Mouse (Mus musculus) hindbrain, embryonic 15.5 days (tissue): ENCODE data around the gene Lrg1. TPM values are rescaled to one million over a fixed set of nuclear protein-coding genes. Genes with fewer than 3 reads are reported as not detected.

Experiments used
- ATAC-seq: fragments of 200-750 bp; cut with Nextera tagmentation; 2 replicates; pipeline ENCODE4 v1.8.0; 2017; ENCODE audit warnings: low read depth, moderate number of reproducible peaks, moderate TSS enrichment; ENCODE audit not compliant: low FRiP score
- H3K27ac ChIP-seq: fragments of 300-500 bp; sonication (generic); replicated peaks from 2 replicates; pipeline ENCODE4 v1.5.1; 2015; ENCODE audit warnings: mild to moderate bottlenecking, inconsistent platforms
- H3K27me3 ChIP-seq: fragments of 300-500 bp; sonication (generic); 2 replicates; pipeline ENCODE4 v1.6.1; 2015; ENCODE audit warnings: control low read depth, inconsistent platforms
- H3K36me3 ChIP-seq: fragments of 300-500 bp; sonication (generic); 2 replicates; pipeline ENCODE4 v1.6.1; 2015; ENCODE audit warnings: control low read depth, inconsistent platforms
- H3K4me1 ChIP-seq: fragments of 300-500 bp; sonication (generic); replicated peaks from 2 replicates; pipeline ENCODE4 v1.6.1; 2015; ENCODE audit warnings: control low read depth, inconsistent platforms
- H3K4me2 ChIP-seq: fragments of 300-500 bp; sonication (generic); 2 replicates; pipeline ENCODE4 v1.6.1; 2015; ENCODE audit warnings: moderate library complexity, mild to moderate bottlenecking, inconsistent platforms
- H3K4me3 ChIP-seq: fragments of 300-500 bp; sonication (generic); 2 replicates; pipeline ENCODE4 v1.5.1; 2015; ENCODE audit warnings: mild to moderate bottlenecking, inconsistent platforms
- H3K9ac ChIP-seq: fragments of 300-500 bp; sonication (generic); 2 replicates; pipeline ENCODE4 v1.6.1; 2015; ENCODE audit warnings: inconsistent platforms
- H3K9me3 ChIP-seq: fragments of 300-500 bp; sonication (generic); 2 replicates; pipeline ENCODE4 v1.6.1; 2016; ENCODE audit warnings: control low read depth, inconsistent platforms
- WGBS: fragments of 180-500 bp; shearing (Covaris S2); methylation state at CpG from one replicate; pipeline ENCODE4 v1.1.7; 2015; 5-methylcytosine and 5-hydroxymethylcytosine counted together
- polyA plus RNA-seq: library from polyadenylated mRNA; unstranded; fragments of >200 nt; fragmentation: Nextera tagmentation; extraction: Ambion mirVana; gene quantifications from 2 replicates; pipeline ENCODE4 v1.2.1, GENCODE M21; 2015

The Lrg1 gene
- polyA plus RNA-seq, 1 experiment from 2014 or later = 0.62 TPM

- ATAC-seq = peak; percentile 28; the same call in 1 of the 2 replicates
- Histone ChIP-seq H3K4me2 (peak overlapping the region; percentile 44), H3K9ac (no peak overlapping the region), H3K9me3 (no peaks in the 10 kb centered on the region), H3K27ac (0 out of 2 replicates have a peak overlapping the region, but pooled peaks have one; percentile 18), H3K36me3 (peaks cover 24% of the 10 kb centered on the region), H3K4me1 (peaks cover 41% of the 10 kb centered on the region), H3K27me3 (no peaks in the 10 kb centered on the region), H3K4me3 (peak overlapping the region; percentile 15; the same call in 1 of the 2 replicates)
- WGBS = 22% methylated on average over 20 of the region's 21 CpGs
Observed at GRCm38 (mm10) chr17:56133457-56134363, 11.9 kb upstream of the Lrg1 start.

GRCm38 (mm10) chr17:56132661-56133060 lies 10.9 kb upstream of the Lrg1 start:
- no peak for ATAC-seq
- Histone ChIP-seq H3K9ac (no peak overlapping the region), H3K9me3 (no peaks in the 10 kb centered on the region), H3K4me1 (peaks cover 31% of the 10 kb centered on the region), H3K27ac (no peak overlapping the region), H3K4me3 (no peak overlapping the region), H3K27me3 (no peaks in the 10 kb centered on the region), H3K36me3 (peaks cover 32% of the 10 kb centered on the region), H3K4me2 (no peak overlapping the region)
- WGBS = 4% methylated on average over 14 of the region's 14 CpGs

- H3K4me3 ChIP-seq = no peak overlapping the region
- peaks cover 40% of the 10 kb centered on the region for H3K36me3 ChIP-seq
- H3K27me3 ChIP-seq = no peaks in the 10 kb centered on the region
- no peak overlapping the region for H3K27ac ChIP-seq
- no peak overlapping the region for H3K4me2 ChIP-seq
- H3K4me1 ChIP-seq = peaks cover 22% of the 10 kb centered on the region
- 36% methylated on average over 7 of the region's 7 CpGs for WGBS
- H3K9ac ChIP-seq = no peak overlapping the region
- no peak for ATAC-seq
- H3K9me3 ChIP-seq = no peaks in the 10 kb centered on the region
Observed at GRCm38 (mm10) chr17:56131814-56132213, 10.0 kb upstream of the Lrg1 start.

- peaks cover 47% of the 10 kb centered on the region for H3K36me3 ChIP-seq
Observed at GRCm38 (mm10) chr17:56131136-56131535, 9.3 kb upstream of the Lrg1 start.

GRCm38 (mm10) chr17:56128246-56128645 lies 6.4 kb upstream of the Lrg1 start:
- Histone ChIP-seq H3K4me3 (no peak overlapping the region), H3K4me2 (no peak overlapping the region), H3K9ac (no peak overlapping the region), H3K4me1 (0 out of 2 replicates have a peak, but pooled peaks cover 3% of the 10 kb centered on the region), H3K27ac (no peak overlapping the region), H3K27me3 (peaks cover 16% of the 10 kb centered on the region), H3K9me3 (no peaks in the 10 kb centered on the region), H3K36me3 (peaks cover 65% of the 10 kb centered on the region)
- no peak for ATAC-seq
- WGBS = 84% methylated on average over 15 of the region's 15 CpGs

More at GRCm38 (mm10) chr17:56131136-56131535, 9.3 kb upstream of the Lrg1 start:
- 92% methylated on average over 10 of the region's 10 CpGs for WGBS
- no peak overlapping the region for H3K9ac ChIP-seq
- ATAC-seq = no peak
- H3K4me3 ChIP-seq = no peak overlapping the region
- H3K4me1 ChIP-seq = peaks cover 22% of the 10 kb centered on the region
- H3K9me3 ChIP-seq = no peaks in the 10 kb centered on the region
- no peak overlapping the region for H3K4me2 ChIP-seq
- no peak overlapping the region for H3K27ac ChIP-seq
- no peaks in the 10 kb centered on the region for H3K27me3 ChIP-seq

- 77% methylated on average over 11 of the region's 11 CpGs for WGBS
- Histone ChIP-seq H3K4me2 (no peak overlapping the region), H3K4me3 (no peak overlapping the region), H3K27ac (no peak overlapping the region), H3K4me1 (no peaks in the 10 kb centered on the region), H3K36me3 (peaks cover 72% of the 10 kb centered on the region), H3K27me3 (peaks cover 36% of the 10 kb centered on the region), H3K9me3 (peaks cover 10% of the 10 kb centered on the region; the same call in 1 of the 2 replicates), H3K9ac (no peak overlapping the region)
- ATAC-seq = no peak
Observed at GRCm38 (mm10) chr17:56126175-56126574, 4.4 kb upstream of the Lrg1 start.

- H3K4me2 ChIP-seq = no peak overlapping the region
- no peak overlapping the region for H3K4me3 ChIP-seq
- peaks cover 63% of the 10 kb centered on the region for H3K36me3 ChIP-seq
- peaks cover 10% of the 10 kb centered on the region; the same call in 1 of the 2 replicates for H3K9me3 ChIP-seq
- no peak overlapping the region for H3K9ac ChIP-seq
- 86% methylated on average over 4 of the region's 4 CpGs for WGBS
- peaks cover 45% of the 10 kb centered on the region for H3K27me3 ChIP-seq
- ATAC-seq = no peak
- no peak overlapping the region for H3K27ac ChIP-seq
- H3K4me1 ChIP-seq = peaks cover 5% of the 10 kb centered on the region; the same call in 1 of the 2 replicates
Observed at GRCm38 (mm10) chr17:56125276-56125630, 3.5 kb upstream of the Lrg1 start.

- Histone ChIP-seq H3K27me3 (peaks cover 50% of the 10 kb centered on the region), H3K9me3 (peaks cover 10% of the 10 kb centered on the region; the same call in 1 of the 2 replicates), H3K27ac (no peak overlapping the region), H3K9ac (no peak overlapping the region), H3K4me2 (peak overlapping the region; percentile 46), H3K4me3 (peak overlapping the region; percentile 9; the same call in 1 of the 2 replicates), H3K4me1 (peaks cover 11% of the 10 kb centered on the region; the same call in 1 of the 2 replicates), H3K36me3 (peaks cover 57% of the 10 kb centered on the region)
- ATAC-seq = no peak
- 12% methylated on average over 52 of the region's 59 CpGs for WGBS
Observed at GRCm38 (mm10) chr17:56124377-56125275, 2.8 kb upstream of the Lrg1 start.

- Histone ChIP-seq H3K4me3 (no peak overlapping the region), H3K4me2 (peak overlapping the region; percentile 46), H3K9me3 (peaks cover 10% of the 10 kb centered on the region; the same call in 1 of the 2 replicates), H3K27ac (no peak overlapping the region), H3K27me3 (peaks cover 57% of the 10 kb centered on the region), H3K4me1 (peaks cover 12% of the 10 kb centered on the region; the same call in 1 of the 2 replicates), H3K36me3 (peaks cover 49% of the 10 kb centered on the region), H3K9ac (no peak overlapping the region)
- no peak for ATAC-seq
- WGBS = 46% methylated on average over 59 of the region's 59 CpGs
Observed at GRCm38 (mm10) chr17:56123681-56124340, 2.0 kb upstream of the Lrg1 start.

GRCm38 (mm10) chr17:56123161-56123560 lies 1.4 kb upstream of the Lrg1 start:
- H3K27ac ChIP-seq = no peak overlapping the region
- H3K27me3 ChIP-seq = peaks cover 63% of the 10 kb centered on the region
- no peak for ATAC-seq
- 89% methylated on average over 12 of the region's 12 CpGs for WGBS
- no peak overlapping the region for H3K9ac ChIP-seq
- H3K9me3 ChIP-seq = peaks cover 10% of the 10 kb centered on the region; the same call in 1 of the 2 replicates
- H3K4me3 ChIP-seq = no peak overlapping the region
- H3K4me1 ChIP-seq = peaks cover 12% of the 10 kb centered on the region; the same call in 1 of the 2 replicates
- no peak overlapping the region for H3K4me2 ChIP-seq
- peaks cover 46% of the 10 kb centered on the region for H3K36me3 ChIP-seq
